Mouse (Mus musculus) retina, adult 2 months (tissue): ENCODE results near the gene Col27a1.
A peak's percentile ranks its signal among the peaks of the same experiment; 100 is the strongest.

Experiments
- DNase-seq: peaks from one replicate; pipeline ENCODE4 v3.0.0-alpha.2; 2012; ENCODE audit warnings: low read depth, low spot score

The Col27a1 gene

GRCm38 (mm10) chr4:63213907-63214621 is at the start of gene Col27a1:
Col27a1 (plus strand) TSS chr4:63214004.
- DNase-seq, result no peak

DNA sequence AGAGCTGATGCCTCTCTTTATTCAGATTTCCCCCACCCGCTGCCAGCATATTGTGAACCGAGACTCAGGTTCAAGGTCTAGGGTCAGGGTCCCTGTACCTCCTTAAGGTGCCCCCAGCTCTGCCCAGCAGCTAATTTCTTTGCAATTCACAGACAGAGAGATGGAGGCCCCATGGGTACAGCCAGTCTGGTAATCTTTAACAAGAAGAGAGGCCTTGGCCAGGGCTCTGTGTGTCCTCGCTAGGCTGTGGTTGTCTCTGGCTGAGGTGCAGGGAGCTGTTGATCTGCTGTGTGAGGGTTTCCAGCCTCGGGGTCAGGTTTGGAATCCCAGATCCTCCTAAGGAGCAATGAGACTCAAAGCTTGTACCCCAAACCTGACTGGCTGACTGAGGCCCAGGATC is 48.2 kb upstream of the Col27a1 start:
- DNase-seq, result no peak

- DNase-seq, result no peak
These were observed 47.5 kb upstream of the Col27a1 start for GRCm38 (mm10) chr4:63166323-63166722.

DNA sequence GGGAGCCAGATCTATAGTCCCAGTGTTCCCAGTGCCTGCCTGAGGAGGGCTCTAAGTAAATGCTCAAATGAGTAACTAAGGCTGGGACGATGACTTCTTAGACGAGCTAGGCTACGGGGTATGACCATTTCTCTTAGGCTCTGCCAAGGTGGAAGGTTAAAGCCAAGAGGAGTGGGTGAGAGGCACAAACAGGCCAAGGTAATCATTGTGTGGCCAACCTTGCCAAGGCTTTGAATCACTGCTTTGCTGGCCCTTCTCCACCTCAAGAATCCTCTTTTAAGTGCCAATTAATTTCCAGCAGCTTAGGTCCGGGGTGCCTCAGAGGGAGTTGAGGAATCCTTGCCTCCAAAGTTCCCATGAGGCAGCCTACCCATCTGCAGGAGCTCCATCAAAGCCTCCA is 43.7 kb upstream of the Col27a1 start:
- DNase-seq, result no peak

DNA sequence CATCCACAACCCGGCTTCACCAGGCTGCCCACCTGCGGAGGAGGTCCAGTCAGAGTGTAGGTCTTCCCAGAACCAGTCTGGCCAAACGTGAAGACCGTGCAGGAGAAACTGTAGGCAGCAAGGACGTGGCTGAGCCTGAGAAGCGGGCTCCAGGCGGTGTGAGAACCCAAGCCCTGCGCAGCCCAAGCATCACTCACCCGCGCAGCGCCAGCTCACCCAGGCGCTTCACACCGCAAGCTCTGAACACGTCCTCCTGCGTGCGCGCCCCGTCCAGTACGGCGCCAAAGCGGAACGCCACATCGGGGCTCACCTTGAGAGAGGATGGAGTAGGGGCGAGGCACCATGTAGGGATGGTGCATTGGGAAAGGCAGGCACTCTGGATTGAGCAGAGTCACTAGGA is 42.7 kb upstream of the Col27a1 start:
- no peak for DNase-seq

- DNase-seq, result no peak
These were observed 41.7 kb upstream of the Col27a1 start, which contains the start of gene Kif12 for GRCm38 (mm10) chr4:63171969-63172685. Kif12 (minus strand) TSS chr4:63172131.

DNA sequence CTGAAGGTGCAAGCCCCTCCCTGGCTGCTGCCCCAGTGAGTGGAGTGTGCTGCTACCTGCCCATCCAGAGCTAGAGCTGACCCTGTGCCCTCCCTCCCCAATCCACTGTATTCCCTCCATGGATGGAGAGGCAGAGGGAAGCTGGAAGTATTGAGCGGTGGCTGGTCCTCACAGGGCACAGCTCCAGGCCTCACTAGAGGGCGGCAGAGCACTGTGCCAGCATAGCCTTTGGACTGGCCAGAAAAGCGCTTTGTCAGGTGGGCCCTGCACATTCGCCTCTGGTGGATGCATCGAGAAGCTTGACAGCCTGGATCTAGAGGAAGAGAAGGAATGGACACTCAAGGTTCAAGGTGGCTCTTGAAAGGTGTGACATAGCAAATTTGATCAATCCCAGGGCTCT is 32.2 kb upstream of the Col27a1 start:
- peak; percentile 11 for DNase-seq

GRCm38 (mm10) chr4:63186281-63186870 is 27.4 kb upstream of the Col27a1 start:
- no peak for DNase-seq

DNA sequence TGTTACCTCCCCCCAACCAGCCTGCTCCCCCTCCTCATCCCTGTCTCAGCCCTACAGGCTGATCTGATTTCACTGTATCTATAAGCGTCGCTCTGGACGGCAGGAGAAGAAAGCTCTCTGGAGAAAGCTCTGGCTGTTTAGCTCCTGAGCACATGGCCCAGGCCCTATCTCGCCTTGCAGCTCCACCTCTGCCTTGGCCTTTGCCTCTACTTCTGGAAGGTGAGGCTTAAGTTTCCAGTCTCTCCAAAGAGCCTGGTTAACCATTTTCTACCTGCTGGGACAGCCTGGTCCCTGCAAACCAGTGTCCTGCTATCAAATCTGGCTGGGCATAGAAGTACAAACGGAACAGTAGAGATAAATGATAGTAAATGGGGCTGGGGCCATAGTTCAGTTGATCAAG is 22.2 kb upstream of the Col27a1 start:
- DNase-seq, result no peak

DNA sequence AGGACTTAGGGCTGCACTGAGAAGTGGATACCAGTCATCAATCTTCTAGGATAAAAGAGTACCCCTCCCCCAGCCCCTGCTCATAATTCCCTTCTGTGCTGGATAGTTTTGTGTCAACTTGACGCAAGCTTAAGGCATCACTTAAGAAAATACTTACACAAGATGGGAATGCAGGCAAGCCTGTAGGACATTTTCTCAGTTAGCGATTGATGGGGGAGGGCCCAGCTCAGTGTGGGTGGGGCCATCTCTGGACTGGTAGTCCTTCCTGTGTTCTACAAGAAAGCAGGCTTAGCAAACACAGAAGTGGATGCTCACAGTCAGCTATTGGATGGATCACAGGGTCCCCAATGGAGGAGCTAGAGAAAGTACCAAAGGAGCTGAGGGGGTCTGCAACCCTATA is 19.4 kb upstream of the Col27a1 start:
- no peak for DNase-seq

- DNase-seq, result no peak
These were observed 14.4 kb upstream of the Col27a1 start for GRCm38 (mm10) chr4:63199366-63199765.

DNA sequence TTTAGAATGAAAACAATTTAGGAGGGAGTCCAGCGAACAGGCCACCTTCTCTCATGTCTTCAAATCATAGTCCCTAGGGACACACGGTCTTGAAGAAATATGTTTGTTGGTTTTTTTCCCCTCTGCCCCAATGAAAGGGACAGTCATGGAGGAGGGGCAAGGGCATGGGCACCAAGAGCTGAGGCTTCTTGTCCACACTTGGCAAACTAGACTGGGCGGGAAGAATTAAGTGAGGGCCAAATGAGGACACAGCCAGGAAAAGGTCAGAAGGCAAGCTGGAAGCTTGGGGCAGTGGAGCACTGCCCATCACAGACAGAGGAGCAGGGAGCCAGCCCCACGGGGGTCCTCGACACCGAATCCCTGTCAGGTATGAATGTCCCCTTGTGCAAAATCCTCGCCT is 9.9 kb upstream of the Col27a1 start:
- no peak for DNase-seq

GRCm38 (mm10) chr4:63205583-63205982 is 8.2 kb upstream of the Col27a1 start:
- DNase-seq, result no peak

GRCm38 (mm10) chr4:63215185-63215992 is 1.6 kb downstream of the Col27a1 start:
- DNase-seq, result peak; percentile 20

DNA sequence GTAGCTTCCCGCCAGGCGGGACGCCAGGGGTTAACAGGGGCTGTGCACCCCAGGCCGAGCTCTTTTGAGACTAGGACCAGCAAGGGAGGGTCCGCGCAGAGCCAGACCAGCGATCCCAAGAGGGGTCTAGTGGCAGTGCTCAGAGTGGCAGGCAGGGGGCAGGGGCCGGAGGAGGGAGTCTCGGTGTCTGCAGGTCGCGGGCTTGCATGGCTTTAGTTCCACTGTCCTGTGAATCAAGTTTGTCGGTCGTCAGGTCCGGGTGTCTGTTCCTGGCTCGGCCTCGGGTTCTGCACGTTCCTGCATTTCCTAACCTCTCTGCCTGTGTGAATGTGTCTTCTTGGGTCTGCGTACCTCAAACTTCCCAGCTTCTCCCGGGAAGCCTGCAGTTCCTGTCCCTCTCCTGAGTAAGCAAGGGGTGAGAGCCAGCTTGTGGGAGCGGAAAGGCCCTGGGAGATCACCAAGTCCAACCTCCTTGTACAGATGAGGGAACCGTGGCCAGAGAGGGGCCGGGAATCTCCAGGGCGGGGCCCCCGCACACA is 2.3 kb downstream of the Col27a1 start:
- DNase-seq, result no peak

DNA sequence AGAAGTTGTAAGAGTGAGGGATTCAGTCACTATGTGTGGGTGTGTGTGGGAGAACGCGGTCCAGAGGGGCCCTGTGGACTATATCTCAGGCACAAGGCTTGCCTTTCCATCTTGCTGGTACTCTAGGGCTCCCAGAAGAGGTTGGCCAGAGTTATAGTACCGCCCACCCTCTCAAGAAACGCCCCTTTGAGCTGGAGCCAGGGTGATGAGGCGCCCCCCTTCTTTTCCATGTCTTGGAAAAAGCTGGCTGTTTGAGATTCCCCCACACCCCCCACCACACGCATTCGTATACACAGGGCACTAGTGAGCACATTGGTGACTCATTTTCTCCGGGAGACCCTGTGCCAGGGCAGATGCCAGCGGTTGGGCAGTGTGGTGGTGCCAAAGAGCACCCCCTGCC is 2.8 kb downstream of the Col27a1 start:
- DNase-seq, result no peak

DNA sequence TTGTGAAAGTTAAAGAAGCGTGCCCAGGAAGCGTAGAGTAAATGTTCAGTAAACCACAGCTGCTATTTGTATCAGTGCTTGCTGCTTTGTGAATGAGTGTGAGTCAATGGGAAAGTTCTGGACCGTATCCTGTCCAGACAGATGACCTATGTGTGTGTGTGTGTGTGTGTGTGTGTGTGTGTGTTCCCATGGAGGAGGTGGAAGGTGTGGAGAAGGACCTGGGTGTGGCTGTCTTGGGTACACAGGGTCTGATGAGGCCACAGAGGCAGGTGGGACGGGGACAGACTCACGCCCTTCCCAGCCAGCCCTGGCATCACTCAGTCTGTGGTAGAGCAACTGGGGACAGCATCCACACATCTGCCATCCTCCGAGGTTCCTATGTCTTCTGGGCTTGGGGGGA is 3.7 kb downstream of the Col27a1 start:
- DNase-seq, result no peak

DNA sequence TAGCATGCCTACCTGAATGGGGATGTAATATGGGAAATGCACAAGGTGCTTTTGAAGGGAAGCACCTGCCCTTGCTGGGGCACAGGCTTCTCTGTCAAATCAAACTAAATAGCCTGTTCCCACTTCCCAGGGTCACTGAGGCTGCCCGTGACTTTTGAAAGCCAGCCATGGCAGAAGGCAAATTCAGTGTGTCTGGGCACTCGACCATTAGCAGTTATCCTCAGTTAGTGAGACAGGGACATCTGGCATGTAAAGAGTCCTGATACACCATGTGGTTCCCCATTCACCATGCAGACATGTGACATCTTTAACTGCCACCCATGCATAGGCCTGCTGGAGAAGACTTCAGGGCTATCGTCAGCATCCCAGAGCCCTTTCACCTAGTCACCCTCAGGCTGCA is 5.3 kb downstream of the Col27a1 start:
- no peak for DNase-seq

- no peak for DNase-seq
These were observed 5.8 kb downstream of the Col27a1 start for GRCm38 (mm10) chr4:63219635-63220034.

- no peak for DNase-seq
These were observed 7.5 kb downstream of the Col27a1 start for GRCm38 (mm10) chr4:63221096-63221958.

DNA sequence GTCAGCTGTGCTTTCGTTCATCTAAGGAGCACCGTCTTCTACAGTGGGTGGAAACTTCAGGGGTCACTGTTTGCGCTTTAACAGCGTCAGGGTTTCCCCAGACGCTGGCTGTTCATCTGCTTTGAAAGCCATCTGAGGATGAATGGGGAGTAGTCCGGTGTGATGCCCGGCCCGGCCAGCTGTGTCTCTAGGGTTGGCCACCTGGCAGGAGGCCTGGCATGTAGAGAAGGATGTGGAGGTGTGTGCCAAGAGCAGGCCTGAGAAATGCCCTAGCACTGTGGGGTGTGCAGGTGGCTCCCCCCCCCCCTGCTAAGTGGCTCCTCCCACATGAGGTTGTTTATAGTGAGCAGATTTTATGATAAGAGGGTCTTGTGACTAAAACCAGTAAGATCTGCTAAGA is 8.4 kb downstream of the Col27a1 start:
- DNase-seq, result no peak
